Mouse (Mus musculus): ENCODE measurements at regions not wholly inside any gene's neighbourhood (a gene's known extent, or its start where the extent isn't known, plus 50 kb on each side); places are given as distances from the start of the nearest gene placed in this dataset.

DNA sequence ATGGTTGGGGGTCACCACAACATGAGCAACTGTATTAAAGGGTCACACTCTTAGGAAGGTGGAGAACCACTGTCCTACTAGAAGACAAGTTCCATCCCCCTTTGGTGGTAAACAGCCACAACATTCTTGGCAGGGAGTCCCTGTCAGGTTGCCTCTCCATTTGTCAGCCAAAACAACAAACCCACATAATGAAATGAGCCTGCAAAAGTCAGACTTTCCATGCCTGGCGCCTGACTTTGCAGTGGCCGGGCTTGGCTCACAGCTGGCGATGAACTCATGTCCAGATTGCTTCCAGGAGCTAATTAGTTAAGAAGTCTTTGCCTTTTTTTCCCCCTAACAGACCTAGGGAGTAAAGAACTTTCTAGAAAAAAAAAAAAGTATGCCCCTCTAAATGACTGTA, 269.6 kb upstream of the Jmjd1c start:
- TF ChIP-seq CTCF (IDR thresholded peaks at IDR 0.05; ENCODE audit: borderline replicate concordance, control insufficient read depth, extremely low read depth, insufficient read depth, low read length, poor library complexity) = no peak
- TF ChIP-seq POLR2A (IDR thresholded peaks at IDR 0.05; ENCODE audit: control insufficient read depth, extremely low read depth, insufficient read depth, low read length, poor library complexity) = no peak
